Mouse (Mus musculus) frontal cortex, adult (tissue): ENCODE data around the gene Fgf18.

ENCODE experiments used
- ATAC-seq: cut with Nextera tagmentation; 2 replicates; pipeline ENCODE4 v1.9.2; 2017; ENCODE audit warnings: mild to moderate bottlenecking, moderate library complexity, mixed read lengths; ENCODE audit not compliant: low TSS enrichment

Fgf18 gene

DNA sequence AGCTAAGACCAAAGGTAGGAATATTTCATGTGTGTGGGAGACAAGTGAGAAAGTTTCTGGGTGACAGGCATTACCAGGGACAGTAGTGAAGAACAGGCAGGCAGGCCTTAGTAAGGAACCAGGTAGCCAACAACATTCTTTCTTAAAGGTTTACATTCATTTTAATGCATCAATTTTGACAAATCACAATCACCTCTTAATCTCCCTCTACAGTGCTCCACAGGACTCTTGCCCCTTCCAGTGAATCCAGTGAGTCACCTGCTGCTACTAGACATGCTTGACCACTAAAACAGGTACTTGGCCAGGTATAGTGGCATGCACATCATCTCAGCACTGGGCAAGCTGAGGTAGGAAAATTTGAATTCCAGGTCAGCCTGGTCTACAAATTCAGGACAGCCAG, 3.2 kb upstream of the Fgf18 start:
- no peak for ATAC-seq

GRCm38 (mm10) chr11:33149453-33149852, 2.3 kb upstream of the Fgf18 start:
- ATAC-seq, result no peak

- no peak for ATAC-seq
Measured at GRCm38 (mm10) chr11:33149088-33149436, 1.9 kb upstream of the Fgf18 start.

DNA sequence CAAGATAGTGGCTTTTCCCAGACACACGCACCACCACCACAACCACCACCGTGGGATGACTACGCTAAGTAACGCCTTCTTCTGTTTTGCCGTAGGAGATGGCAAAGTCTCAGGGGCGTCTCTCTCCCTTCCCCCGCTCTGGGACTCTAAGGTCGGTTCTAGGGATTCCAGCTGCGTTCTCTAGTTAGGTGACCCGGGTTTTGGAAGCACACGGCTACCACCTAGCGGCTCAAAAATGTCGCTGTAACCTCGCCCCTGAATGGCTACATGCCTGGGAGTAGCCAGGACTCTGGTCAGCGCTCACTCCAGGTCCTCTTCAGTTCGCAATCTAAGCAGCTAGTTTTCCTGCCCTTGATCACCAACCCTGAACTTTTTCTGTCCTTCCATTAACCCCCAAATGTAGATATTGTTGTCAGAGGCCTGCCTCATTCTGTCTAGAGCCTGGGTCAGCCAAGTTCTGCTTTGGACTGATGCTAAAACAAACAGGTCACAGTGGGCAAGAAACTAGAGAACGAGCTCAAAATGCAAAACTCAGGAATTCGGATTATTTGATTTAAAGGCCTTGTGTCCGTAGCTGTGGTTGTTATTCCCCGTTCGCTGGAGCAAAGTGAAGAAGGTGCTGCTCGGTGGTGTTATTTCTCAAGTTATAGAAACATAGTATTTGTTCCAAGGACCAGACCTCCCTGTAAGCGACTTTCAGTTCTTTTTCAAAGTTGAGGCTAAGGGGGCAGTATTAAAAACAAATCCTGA, 1.3 kb upstream of the Fgf18 start:
- ATAC-seq, result peak; percentile 61

DNA sequence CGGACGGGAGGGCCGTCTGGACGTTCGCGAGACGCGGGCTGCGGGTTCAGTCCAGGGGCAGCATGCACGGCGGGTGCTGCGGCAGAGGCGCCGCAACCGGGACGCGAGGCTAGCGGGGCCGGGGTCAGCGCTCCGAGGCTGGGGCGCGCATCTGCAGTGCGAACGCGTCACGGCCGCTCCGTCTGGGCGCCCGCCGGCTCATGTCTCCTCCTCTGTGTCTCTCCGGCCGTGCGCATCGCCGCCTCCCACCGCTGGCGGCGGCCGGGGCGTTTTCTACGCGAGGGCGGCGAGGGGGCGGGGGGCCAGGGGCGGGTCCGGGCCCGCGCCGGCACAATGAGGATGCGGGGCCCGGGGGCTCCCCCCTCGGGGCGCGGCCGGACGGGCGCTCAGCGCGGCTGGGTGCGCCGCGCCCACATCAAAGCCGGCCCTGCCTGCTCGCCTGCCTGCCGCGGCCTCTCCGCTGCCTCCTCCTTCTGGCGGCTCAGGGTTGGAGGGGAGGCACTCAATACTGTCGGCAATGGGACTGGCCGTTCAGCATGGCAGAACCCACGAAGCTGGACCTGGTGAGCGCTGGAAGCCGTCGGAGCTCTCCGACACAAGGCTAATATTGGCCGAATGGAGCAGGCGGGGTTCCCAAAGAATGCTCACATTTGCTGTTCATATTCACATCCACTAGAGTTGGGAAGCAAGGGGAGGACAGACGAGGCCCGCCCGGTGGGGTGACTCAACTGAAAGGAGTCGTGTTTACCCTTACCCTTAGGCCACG, 555 bp upstream of the Fgf18 start:
- ATAC-seq, result no peak

- no peak for ATAC-seq
Measured at GRCm38 (mm10) chr11:33146651-33147131, 509 bp downstream of the Fgf18 start.

DNA sequence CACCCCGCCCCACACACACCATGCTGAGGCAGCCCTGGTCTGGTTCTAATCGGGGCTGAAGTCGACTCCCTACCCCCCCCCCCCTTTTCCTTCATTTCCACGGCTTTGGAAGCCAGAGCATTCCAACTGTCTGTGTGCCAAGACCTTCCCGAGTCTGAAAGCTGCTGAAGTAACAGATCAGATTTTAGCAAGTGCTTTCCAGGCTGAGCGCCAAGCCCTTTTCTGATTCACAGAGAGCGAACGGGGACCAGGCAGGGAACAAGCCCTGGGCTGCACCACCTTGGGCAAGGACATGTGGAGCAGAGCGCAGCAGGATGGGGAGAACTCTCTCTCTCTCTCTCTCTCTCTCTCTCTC, 1.1 kb downstream of the Fgf18 start:
- ATAC-seq, result peak; percentile 78

- ATAC-seq, result no peak
Measured at GRCm38 (mm10) chr11:33145201-33146142, 1.7 kb downstream of the Fgf18 start.

DNA sequence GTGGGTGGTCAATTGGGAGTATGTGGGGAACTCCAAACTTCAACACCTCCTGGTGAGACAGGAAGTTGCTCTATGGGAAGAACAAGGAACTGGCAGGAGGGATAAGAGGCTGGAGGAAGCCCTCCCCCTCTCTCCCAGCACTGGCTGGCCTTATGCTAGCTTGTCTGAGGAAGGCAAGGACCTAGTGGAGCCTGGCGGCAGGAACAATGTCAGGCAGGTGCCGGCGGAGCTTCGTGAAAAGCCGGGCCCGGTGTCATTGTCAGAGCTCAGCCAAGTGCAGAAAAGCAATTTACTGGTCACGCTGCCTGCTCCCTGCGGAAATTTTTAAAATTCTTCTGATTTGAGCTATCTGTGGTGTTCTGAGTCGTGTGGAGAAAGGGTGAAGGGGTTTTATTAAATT, 3.3 kb downstream of the Fgf18 start:
- ATAC-seq, result no peak

DNA sequence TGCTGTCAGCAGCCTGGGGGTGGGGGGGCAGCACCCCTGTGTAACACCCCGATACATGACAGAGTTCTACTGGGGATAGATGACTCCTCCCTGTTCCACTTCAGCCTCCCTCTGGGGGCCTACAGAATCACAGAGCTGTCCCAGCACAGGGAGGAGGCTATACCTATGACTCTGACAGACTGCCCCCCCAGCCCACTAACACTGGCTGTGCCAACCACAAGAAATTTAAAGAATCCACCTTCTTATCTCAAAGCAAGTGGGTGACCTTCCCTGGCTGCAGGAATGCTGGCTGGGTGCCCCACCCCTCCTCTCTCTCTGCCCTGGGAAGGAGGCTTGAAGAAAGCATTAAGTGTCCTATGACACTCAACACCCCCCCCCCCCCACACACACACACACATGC, 4.4 kb downstream of the Fgf18 start:
- no peak for ATAC-seq

DNA sequence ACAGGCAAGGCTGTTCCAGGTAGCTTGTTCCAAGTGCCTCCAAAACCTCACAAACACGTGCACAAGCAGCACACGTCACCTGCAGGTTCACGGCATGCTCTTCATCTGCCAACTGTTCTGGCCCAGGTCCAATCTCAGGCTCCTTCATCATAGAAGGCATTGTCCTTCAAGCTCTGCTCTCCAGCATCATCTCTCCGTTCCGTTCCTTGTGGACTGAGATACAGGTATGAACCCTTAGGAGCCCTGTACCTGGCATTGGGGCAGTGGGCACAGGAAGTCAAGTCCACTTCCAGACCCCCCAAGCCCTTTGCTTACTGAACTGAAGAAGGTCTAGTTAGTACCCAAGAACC, 7.1 kb downstream of the Fgf18 start:
- ATAC-seq, result no peak

GRCm38 (mm10) chr11:33139458-33140110, 7.6 kb downstream of the Fgf18 start:
- ATAC-seq, result no peak

- ATAC-seq, result no peak
Measured at GRCm38 (mm10) chr11:33138686-33139085, 8.5 kb downstream of the Fgf18 start.

GRCm38 (mm10) chr11:33134391-33134986, 12.7 kb downstream of the Fgf18 start:
- no peak for ATAC-seq

GRCm38 (mm10) chr11:33132619-33133338, 14.4 kb downstream of the Fgf18 start:
- no peak for ATAC-seq

GRCm38 (mm10) chr11:33127058-33127457, 20.1 kb downstream of the Fgf18 start:
- no peak for ATAC-seq

DNA sequence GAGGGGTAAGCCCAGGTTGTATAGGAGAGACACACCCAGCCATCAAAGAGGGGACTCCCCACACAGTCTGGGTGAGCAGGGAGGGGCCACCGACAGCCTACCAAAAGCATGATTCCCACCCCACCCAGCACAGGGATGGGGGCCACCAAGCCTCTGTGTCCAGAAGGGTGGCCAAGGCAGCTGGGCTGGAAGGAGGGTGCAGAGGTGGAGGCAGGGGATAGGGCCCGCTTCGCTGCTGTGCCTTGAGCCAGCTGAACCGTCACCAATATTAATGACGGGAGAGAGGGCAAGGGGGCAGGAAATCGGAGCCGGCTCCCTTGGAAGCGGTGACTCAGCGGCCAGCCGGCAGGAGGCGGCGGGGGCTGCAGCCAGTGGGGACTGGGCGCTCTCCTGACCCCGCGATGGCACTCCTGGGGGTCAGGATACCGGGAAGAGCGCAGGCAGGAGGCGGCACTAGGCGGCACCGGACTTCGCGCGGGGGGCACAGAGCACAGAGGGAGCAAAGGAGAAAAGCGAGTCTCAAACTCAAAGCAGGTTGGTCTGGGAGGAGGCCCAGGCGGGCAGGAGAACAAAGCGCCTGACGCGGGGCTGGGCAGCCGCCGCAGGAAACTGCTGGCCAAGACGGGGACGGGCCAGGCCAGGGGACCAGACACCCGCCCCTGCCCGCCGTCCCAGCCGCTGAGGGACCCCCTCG, 24.5 kb downstream of the Fgf18 start:
- ATAC-seq, result no peak

DNA sequence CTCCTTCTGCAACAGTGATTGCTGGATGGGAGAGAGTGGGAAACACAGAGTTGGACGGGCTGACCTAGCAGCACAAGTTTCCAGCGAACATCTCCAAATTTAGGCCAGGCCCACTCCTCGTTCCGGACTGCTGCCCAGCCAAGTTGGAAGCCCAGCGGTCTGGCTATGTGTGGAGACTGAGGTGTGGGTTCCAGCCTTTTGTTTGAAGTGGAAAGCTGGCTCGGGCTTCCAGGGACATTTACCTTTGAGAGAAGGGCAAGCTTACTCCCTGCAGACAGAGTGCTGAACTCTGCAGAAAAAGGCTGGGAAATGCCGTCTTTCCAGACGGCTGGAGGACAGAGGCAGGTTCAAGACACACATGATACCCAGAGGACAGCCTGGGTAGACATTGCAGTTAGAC, 27.6 kb downstream of the Fgf18 start:
- no peak for ATAC-seq

GRCm38 (mm10) chr11:33119116-33119515, 28.1 kb downstream of the Fgf18 start:
- no peak for ATAC-seq

DNA sequence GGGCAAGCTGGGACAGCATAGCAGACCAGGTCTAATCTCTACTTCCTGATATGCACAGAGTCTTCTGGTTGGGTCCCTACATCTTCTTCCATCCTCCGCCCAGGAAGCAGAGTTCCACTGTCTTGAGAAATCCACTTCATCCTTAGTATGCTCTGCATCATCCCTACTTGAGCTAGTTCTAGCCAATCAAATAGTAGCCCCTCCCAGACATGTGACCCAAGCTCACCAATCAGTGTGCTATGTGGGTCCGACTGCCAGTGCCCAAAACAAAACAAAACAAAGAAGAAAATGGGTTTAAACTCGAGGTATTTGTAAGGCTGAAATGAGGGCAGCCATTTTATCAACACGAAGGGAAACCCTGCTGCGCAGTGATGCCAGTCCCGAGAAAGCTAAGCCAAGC, 28.7 kb downstream of the Fgf18 start:
- ATAC-seq, result no peak
